Mouse (Mus musculus) kidney, embryonic 14.5 days (tissue): ENCODE measurements around the gene Tnni1. TPM values are rescaled to one million over a fixed set of nuclear protein-coding genes. Genes with fewer than 3 reads are reported as not detected.

Experiments used
- ATAC-seq: fragments of 200-750 bp; cut with Nextera tagmentation; 2 replicates; pipeline ENCODE4 v1.8.0; 2017; ENCODE audit warnings: moderate number of reproducible peaks, mild to moderate bottlenecking, moderate TSS enrichment, moderate library complexity; ENCODE audit not compliant: low FRiP score, low TSS enrichment
- H3K27ac ChIP-seq: fragments of 300-500 bp; sonication (generic); 2 replicates; pipeline ENCODE4 v1.5.1; 2014; ENCODE audit warnings: low read depth, mild to moderate bottlenecking, low read length, moderate library complexity, mixed read lengths
- H3K27me3 ChIP-seq: fragments of 300-500 bp; sonication (generic); 2 replicates; pipeline ENCODE4 v1.6.1; 2014; ENCODE audit warnings: mild to moderate bottlenecking, low read length; ENCODE audit not compliant: control insufficient read depth, insufficient read depth
- H3K36me3 ChIP-seq: fragments of 300-500 bp; sonication (generic); 2 replicates; pipeline ENCODE4 v1.6.1; 2014; ENCODE audit warnings: low read length, mixed read lengths; ENCODE audit not compliant: control insufficient read depth, insufficient read depth
- H3K4me1 ChIP-seq: fragments of 300-500 bp; sonication (generic); 2 replicates; pipeline ENCODE4 v1.6.1; 2014; ENCODE audit warnings: low read length, mixed read lengths; ENCODE audit not compliant: control insufficient read depth, insufficient read depth
- H3K4me2 ChIP-seq: fragments of 300-500 bp; sonication (generic); replicated peaks from 2 replicates; pipeline ENCODE4 v1.6.1; 2014; ENCODE audit warnings: low read depth, mild to moderate bottlenecking, low read length
- H3K4me3 ChIP-seq: fragments of 300-500 bp; sonication (generic); 2 replicates; pipeline ENCODE4 v1.5.1; 2014; ENCODE audit warnings: mild to moderate bottlenecking, low read length
- H3K9ac ChIP-seq: fragments of 300-500 bp; sonication (generic); 2 replicates; pipeline ENCODE4 v1.6.1; 2014; ENCODE audit warnings: low read depth, mild to moderate bottlenecking, low read length, moderate library complexity
- H3K9me3 ChIP-seq: fragments of 300-500 bp; sonication (generic); 2 replicates; pipeline ENCODE4 v1.6.1; 2016; ENCODE audit warnings: low read length; ENCODE audit not compliant: control insufficient read depth
- WGBS: fragments of 180-500 bp; shearing (Covaris S2); extraction: QIAGEN DNeasy Blood & Tissue Kit; methylation state at CpG from one replicate; pipeline ENCODE4 v1.1.7; 2014; 5-methylcytosine and 5-hydroxymethylcytosine counted together
- polyA plus RNA-seq: library from polyadenylated mRNA; unstranded; fragments of >200 nt; fragmentation: Nextera tagmentation; extraction: Ambion mirVana; gene quantifications from 2 replicates; pipeline ENCODE4 v1.2.1, GENCODE M21; 2014

Tnni1 gene
- polyA plus RNA-seq, 1 experiment from 2014 or later = 18.3 TPM

DNA sequence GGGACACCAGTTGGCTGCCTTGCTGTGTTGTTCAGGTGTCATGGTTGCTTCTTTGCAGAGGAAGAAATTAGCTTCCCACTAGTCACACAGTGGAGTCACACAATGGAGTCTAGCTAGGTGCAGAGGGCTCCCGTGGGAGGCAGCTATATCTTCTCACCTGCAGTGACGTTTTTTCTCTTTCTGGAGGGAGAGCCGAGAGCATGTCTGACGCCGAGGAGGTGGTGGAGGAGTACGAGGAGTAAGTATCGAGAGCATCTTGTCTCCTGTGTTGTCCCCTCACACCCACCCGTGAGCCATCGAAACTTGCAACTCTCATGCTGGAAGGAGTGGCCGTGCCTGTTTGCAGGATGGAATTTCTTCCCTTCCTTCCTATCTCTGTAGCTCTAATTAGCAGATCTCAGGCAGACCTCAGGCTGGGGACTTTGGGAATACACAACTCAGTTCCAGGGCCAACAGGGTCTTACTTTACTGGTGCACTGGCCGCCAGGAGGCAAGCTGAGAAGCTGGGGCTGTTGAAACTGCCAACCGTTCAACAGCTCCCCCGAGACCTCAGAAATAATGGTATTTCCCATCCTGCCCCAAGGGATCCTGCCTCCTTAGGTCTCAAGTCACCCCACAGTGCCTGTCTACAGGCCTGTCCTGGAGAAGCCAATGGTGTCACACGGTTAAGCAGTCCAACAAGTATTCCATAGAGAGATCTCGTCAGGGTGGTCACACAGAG lies 61.6 kb downstream of the Tnni1 start:
- Histone ChIP-seq H3K27ac (no peak overlapping the region), H3K36me3 (no peaks in the 10 kb centered on the region), H3K4me1 (peaks cover 8% of the 10 kb centered on the region), H3K9me3 (no peaks in the 10 kb centered on the region), H3K27me3 (no peaks in the 10 kb centered on the region), H3K4me3 (no peak overlapping the region), H3K9ac (no peak overlapping the region), H3K4me2 (no peak overlapping the region)
- no peak for ATAC-seq
- WGBS = 49% methylated on average over 15 of the region's 15 CpGs

DNA sequence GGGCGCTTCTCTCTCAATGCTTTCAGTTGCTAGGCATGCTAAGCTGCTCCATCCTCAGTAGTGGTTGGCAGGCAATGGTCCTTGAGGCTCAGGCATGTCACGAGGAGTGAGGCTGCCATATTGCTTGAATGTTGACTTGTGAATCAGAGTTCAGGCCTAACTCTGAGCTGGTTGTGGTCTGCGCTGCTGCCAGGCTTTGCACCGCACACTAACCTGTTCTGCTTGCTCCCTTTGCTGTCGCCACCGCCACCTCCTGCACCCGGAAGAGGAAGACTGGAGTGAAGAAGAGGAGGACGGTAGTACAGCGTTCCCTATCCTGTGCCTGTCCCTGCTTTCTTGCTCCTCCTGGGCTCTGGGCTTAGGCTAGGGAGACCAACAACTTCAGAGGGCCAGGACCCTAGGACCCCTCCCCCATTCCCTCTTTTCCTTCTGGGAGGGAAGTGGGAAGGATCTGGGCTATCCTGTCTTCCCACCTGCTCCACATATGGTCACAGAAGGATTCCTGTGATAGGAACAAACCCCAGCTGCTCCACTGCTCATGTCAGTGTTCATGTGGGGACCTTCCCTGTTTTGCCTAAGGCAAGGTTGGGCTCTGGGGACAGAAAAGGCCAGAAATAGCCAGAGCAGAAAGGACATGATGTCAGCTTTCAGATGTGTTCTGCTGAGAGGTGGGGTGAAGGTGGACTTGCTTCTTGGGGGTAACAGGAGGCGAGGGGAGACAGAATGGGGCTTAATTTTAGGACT lies 64.5 kb downstream of the Tnni1 start:
- H3K9me3 ChIP-seq = no peaks in the 10 kb centered on the region
- H3K4me2 ChIP-seq = no peak overlapping the region
- no peak overlapping the region for H3K27ac ChIP-seq
- no peak overlapping the region for H3K4me3 ChIP-seq
- no peaks in the 10 kb centered on the region for H3K36me3 ChIP-seq
- H3K27me3 ChIP-seq = no peaks in the 10 kb centered on the region
- whole genome bisulfite sequencing = 83% methylated on average over 10 of the region's 10 CpGs
- no peak overlapping the region; the same call in 1 of the 2 replicates for H3K9ac ChIP-seq
- no peaks in the 10 kb centered on the region for H3K4me1 ChIP-seq
- no peak for ATAC-seq

DNA sequence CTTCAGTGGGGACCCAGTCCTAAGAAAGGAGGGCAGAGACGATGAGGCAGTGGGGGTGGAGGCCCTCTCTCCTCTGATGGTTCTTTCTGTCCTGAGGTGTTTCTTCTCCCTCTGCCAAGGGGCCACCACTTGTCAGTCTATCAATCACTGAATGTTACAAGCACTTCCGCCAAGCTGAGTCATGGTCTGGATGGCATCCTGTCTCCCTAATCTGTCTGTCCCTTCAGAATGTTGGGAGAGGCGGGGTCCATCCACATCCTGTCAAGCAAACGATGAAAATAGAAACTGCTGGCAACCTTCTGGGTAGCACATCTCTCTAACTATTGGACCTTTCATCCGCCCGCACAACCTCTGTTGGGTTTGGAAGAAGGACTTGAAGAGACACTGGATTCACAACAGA lies 65.2 kb downstream of the Tnni1 start:
- WGBS = 64% methylated on average over 6 of the region's 6 CpGs
- no peaks in the 10 kb centered on the region for H3K4me1 ChIP-seq
- no peak overlapping the region for H3K9ac ChIP-seq
- no peak overlapping the region for H3K27ac ChIP-seq
- no peaks in the 10 kb centered on the region for H3K27me3 ChIP-seq
- ATAC-seq = no peak
- H3K36me3 ChIP-seq = no peaks in the 10 kb centered on the region
- H3K4me2 ChIP-seq = no peak overlapping the region
- no peaks in the 10 kb centered on the region for H3K9me3 ChIP-seq
- H3K4me3 ChIP-seq = no peak overlapping the region

DNA sequence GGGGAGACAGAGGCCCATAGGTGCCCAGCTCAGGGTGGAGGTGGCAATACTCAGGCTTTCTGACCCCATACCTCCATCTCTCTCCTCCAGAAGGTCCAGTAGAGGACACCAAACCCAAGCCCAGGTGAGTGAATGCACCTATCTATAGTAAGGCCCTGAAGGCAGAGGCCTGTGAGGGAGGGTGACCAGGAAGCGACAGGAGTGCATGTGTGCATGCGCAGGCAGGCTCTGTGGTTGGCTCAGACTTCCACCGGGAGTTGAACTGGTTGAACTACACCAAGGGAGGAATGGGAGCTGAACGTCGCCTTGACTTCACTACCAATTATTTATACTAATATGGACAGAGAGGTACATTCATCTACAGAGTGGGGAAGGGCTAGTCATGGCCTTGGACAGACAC lies 67.4 kb downstream of the Tnni1 start:
- H3K4me3 ChIP-seq = no peak overlapping the region
- no peak overlapping the region for H3K4me2 ChIP-seq
- no peak overlapping the region for H3K27ac ChIP-seq
- no peak for ATAC-seq
- H3K36me3 ChIP-seq = no peaks in the 10 kb centered on the region
- H3K4me1 ChIP-seq = no peaks in the 10 kb centered on the region
- no peak overlapping the region for H3K9ac ChIP-seq
- H3K27me3 ChIP-seq = no peaks in the 10 kb centered on the region
- no peaks in the 10 kb centered on the region for H3K9me3 ChIP-seq
- WGBS = 82% methylated on average over 5 of the region's 5 CpGs

DNA sequence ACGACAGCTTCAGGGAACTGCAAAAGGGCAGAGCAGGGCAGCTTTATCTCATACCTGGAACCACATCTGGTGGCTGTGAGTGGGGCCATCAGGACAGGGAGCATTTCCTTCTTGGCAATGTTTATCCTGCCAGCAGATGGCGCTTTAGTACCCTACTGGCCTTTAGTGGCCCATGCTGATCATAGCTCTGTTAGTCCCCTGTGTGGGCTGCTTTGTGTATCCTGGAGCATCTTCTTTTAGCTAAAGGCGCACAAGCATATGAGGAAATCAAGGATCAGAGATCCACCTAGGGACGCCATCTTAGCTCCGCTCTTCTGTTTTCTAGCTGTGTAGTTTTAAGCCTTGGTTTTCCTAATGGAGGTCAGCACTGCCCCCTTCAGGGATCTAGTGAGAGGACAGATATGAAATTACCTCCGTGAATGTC lies 67.9 kb downstream of the Tnni1 start:
- H3K4me3 ChIP-seq = no peak overlapping the region
- 27% methylated on average over 6 of the region's 6 CpGs for WGBS
- H3K36me3 ChIP-seq = no peaks in the 10 kb centered on the region
- no peaks in the 10 kb centered on the region for H3K4me1 ChIP-seq
- no peaks in the 10 kb centered on the region for H3K9me3 ChIP-seq
- H3K4me2 ChIP-seq = no peak overlapping the region
- H3K27me3 ChIP-seq = no peaks in the 10 kb centered on the region
- ATAC-seq = 0 out of 2 replicates have a peak, but pooled peaks have one; percentile 30
- H3K27ac ChIP-seq = no peak overlapping the region
- H3K9ac ChIP-seq = no peak overlapping the region

GRCm38 (mm10) chr1:135847611-135848351 lies 68.5 kb downstream of the Tnni1 start:
- Histone ChIP-seq H3K9ac (no peak overlapping the region), H3K27me3 (no peaks in the 10 kb centered on the region), H3K9me3 (no peaks in the 10 kb centered on the region), H3K4me2 (no peak overlapping the region), H3K27ac (no peak overlapping the region), H3K36me3 (no peaks in the 10 kb centered on the region), H3K4me1 (no peaks in the 10 kb centered on the region), H3K4me3 (no peak overlapping the region)
- ATAC-seq = no peak
- 78% methylated on average over 17 of the region's 17 CpGs for WGBS

GRCm38 (mm10) chr1:135850722-135851512 lies 71.7 kb downstream of the Tnni1 start:
- H3K4me2 ChIP-seq = no peak overlapping the region
- no peak for ATAC-seq
- WGBS = 67% methylated on average over 12 of the region's 12 CpGs

GRCm38 (mm10) chr1:135852044-135852756 lies 73.0 kb downstream of the Tnni1 start:
- Histone ChIP-seq H3K4me1 (no peaks in the 10 kb centered on the region), H3K9ac (no peak overlapping the region), H3K27me3 (no peaks in the 10 kb centered on the region), H3K4me2 (no peak overlapping the region), H3K27ac (no peak overlapping the region), H3K36me3 (no peaks in the 10 kb centered on the region), H3K9me3 (no peaks in the 10 kb centered on the region), H3K4me3 (no peak overlapping the region)
- WGBS = 63% methylated on average over 13 of the region's 13 CpGs
- no peak for ATAC-seq

More at GRCm38 (mm10) chr1:135850722-135851512, 71.7 kb downstream of the Tnni1 start:
- H3K27ac ChIP-seq = no peak overlapping the region
- H3K36me3 ChIP-seq = no peaks in the 10 kb centered on the region
- H3K27me3 ChIP-seq = no peaks in the 10 kb centered on the region
- H3K9ac ChIP-seq = no peak overlapping the region
- no peaks in the 10 kb centered on the region for H3K4me1 ChIP-seq
- no peak overlapping the region for H3K4me3 ChIP-seq
- H3K9me3 ChIP-seq = no peaks in the 10 kb centered on the region
